ENCODE assay signal across 26 mouse cellular contexts in genomic region chr10:69689096-69689495, GRCm38 (mm10).
DNase-seq lines count a peak whose midpoint lies in the region; ATAC-seq lines count a peak whose summit lies in the region.
"Had no signal": no experiment of that assay in that cellular context is flagged by ENCODE, and none has a peak within 500 bp of the region (broad histone marks: within the 10 kb centered on the region; RNA-seq: fewer than 3 reads in every experiment).

No protein-coding gene starts in this region.

- no peaks in the 10 kb centered on the region for H3K27me3 ChIP-seq in midbrain, embryonic 11.5 days (ENCODE audit: control insufficient read depth, insufficient read depth, low read length)
- no peaks in the 10 kb centered on the region for H3K27me3 ChIP-seq in midbrain, embryonic 16.5 days (ENCODE audit: control insufficient read depth, insufficient read depth, low read depth, low read length)
- H3K27me3 ChIP-seq: embryonic facial prominence, embryonic 12.5 days; forebrain, embryonic 15.5 days; heart, embryonic 15.5 days; hindbrain, embryonic 15.5 days; stomach, embryonic 15.5 days had no signal

- H3K4me1 ChIP-seq in midbrain, embryonic 11.5 days (ENCODE audit: control insufficient read depth, insufficient read depth, low read length) = peaks cover 16% of the 10 kb centered on the region
- peaks cover 15% of the 10 kb centered on the region for H3K4me1 ChIP-seq in midbrain, embryonic 16.5 days (ENCODE audit: control insufficient read depth, insufficient read depth, low read length)
- H3K4me1 ChIP-seq: stomach, embryonic 15.5 days had no signal

- H3K9me3 ChIP-seq in midbrain, embryonic 11.5 days (ENCODE audit: control insufficient read depth, low read length) = no peaks in the 10 kb centered on the region
- no peaks in the 10 kb centered on the region for H3K9me3 ChIP-seq in midbrain, embryonic 16.5 days (replicated peaks; ENCODE audit: control insufficient read depth, low read length, poor library complexity, severe bottlenecking)
- H3K9me3 ChIP-seq: forebrain, embryonic 15.5 days; heart, embryonic 10.5 days; hindbrain, embryonic 15.5 days had no signal

- no peak overlapping the region for H3K27ac ChIP-seq in midbrain, embryonic 11.5 days (ENCODE audit: low read depth, low read length)
- H3K27ac ChIP-seq in midbrain, embryonic 16.5 days (ENCODE audit: low read length) = no peak overlapping the region
- H3K27ac ChIP-seq: embryonic facial prominence, embryonic 12.5 days; heart, embryonic 10.5 days; heart, embryonic 15.5 days; liver, embryonic 14.5 days; macrophage; stomach, embryonic 15.5 days had no signal

- H3K4me3 ChIP-seq in midbrain, embryonic 11.5 days (ENCODE audit: low read depth, low read length) = no peak overlapping the region
- H3K4me3 ChIP-seq in midbrain, embryonic 16.5 days (ENCODE audit: low read depth, low read length) = no peak overlapping the region
- H3K4me3 ChIP-seq: embryonic facial prominence, embryonic 12.5 days; forebrain, embryonic 15.5 days; heart, embryonic 10.5 days; heart, embryonic 15.5 days; hindbrain, embryonic 15.5 days; stomach, embryonic 15.5 days had no signal

- no peaks in the 10 kb centered on the region for H3K36me3 ChIP-seq in midbrain, embryonic 11.5 days (ENCODE audit: control insufficient read depth, insufficient read depth, low read length)
- H3K36me3 ChIP-seq in midbrain, embryonic 16.5 days (ENCODE audit: control insufficient read depth, insufficient read depth, low read length) = no peaks in the 10 kb centered on the region
- H3K36me3 ChIP-seq: embryonic facial prominence, embryonic 12.5 days; forebrain, embryonic 15.5 days; heart, embryonic 10.5 days; heart, embryonic 15.5 days; hindbrain, embryonic 15.5 days; stomach, embryonic 15.5 days had no signal

- H3K4me2 ChIP-seq in midbrain, embryonic 11.5 days = no peak overlapping the region
- no peak overlapping the region for H3K4me2 ChIP-seq in midbrain, embryonic 16.5 days (ENCODE audit: low read length)
- H3K4me2 ChIP-seq: embryonic facial prominence, embryonic 12.5 days; forebrain, embryonic 15.5 days; heart, embryonic 15.5 days; hindbrain, embryonic 15.5 days; stomach, embryonic 15.5 days had no signal

- no peak for ATAC-seq in midbrain, embryonic 11.5 days (ENCODE audit: low FRiP score)
- no peak for ATAC-seq in midbrain, embryonic 16.5 days
- ATAC-seq: forebrain, embryonic 15.5 days; inflammation-experienced regulatory T-cells, adult 6 months had no signal

- peak; percentile 82 for DNase-seq in heart, adult 11 months
- DNase-seq in heart, adult 8-10 months (ENCODE audit: low spot score) = no peak
- peak; percentile 66 for DNase-seq in midbrain, embryonic 11.5 days (ENCODE audit: low spot score, missing footprints)
- DNase-seq in right cerebral cortex, adult 2 months (ENCODE audit: low spot score in 2 of 2) = peak; percentile 26 to 32
- no peak for DNase-seq in right cerebral cortex, postnatal 14 days
- DNase-seq: adrenal gland, postnatal 25 days; B cell, adult 2 months; cerebellum, adult 18-20 months; embryo, embryonic 11 days; gastrocnemius, postnatal 10 days; kidney, adult 11 months; kidney, postnatal 14 days; layer of hippocampus, postnatal 36 days; liver; lung, adult 2 months; lung, postnatal 10 days had no signal

- WGBS in midbrain, embryonic 11.5 days = 90% methylated on average over 12 of the region's 12 CpGs
- 88% methylated on average over 12 of the region's 12 CpGs for WGBS in midbrain, embryonic 16.5 days

- H3K9ac ChIP-seq in midbrain, embryonic 11.5 days (ENCODE audit: low read length) = no peak overlapping the region
- H3K9ac ChIP-seq in midbrain, embryonic 16.5 days (ENCODE audit: low read depth, low read length) = no peak overlapping the region
- H3K9ac ChIP-seq: embryonic facial prominence, embryonic 12.5 days; forebrain, embryonic 15.5 days; heart, embryonic 15.5 days; hindbrain, embryonic 15.5 days; liver, embryonic 14.5 days; stomach, embryonic 15.5 days had no signal

Comparison
In these comparisons a context has a peak if more than half of its experiments do, and no peak if none do; other contexts are left out.
1. DNase-seq: peak in heart, adult 11 months (single experiment), midbrain, embryonic 11.5 days (single experiment) and right cerebral cortex, adult 2 months (2 of 2); none in heart, adult 8-10 months (single experiment) and right cerebral cortex, postnatal 14 days (single experiment).